Mouse (Mus musculus) gastrocnemius, adult 18-20 months (tissue): Measurements from ENCODE around the gene Syncrip. TPM values are rescaled to one million over a fixed set of nuclear protein-coding genes. Genes with fewer than 3 reads are reported as not detected.
"Not testable (repeated sequence)": the region's sequence is repeated elsewhere in the genome, so short reads cannot be mapped to it uniquely, and the experiment has no call there.

Experiments
- DNase-seq: peaks from one replicate; pipeline ENCODE4 v3.0.0; 2021; ENCODE audit warnings: low spot score
- total RNA-seq, 2 experiments: library from RNA; stranded (reverse); gene quantifications; 2 replicates each; pipeline ENCODE4 v1.2.3; 2021

The Syncrip gene
- total RNA-seq, 2 experiments from 2014 or later, result 51.4 to 68.7 TPM

- no peak for DNase-seq
Measured at GRCm38 (mm10) chr9:88484531-88484930, 2.2 kb upstream of the Syncrip start.

GRCm38 (mm10) chr9:88482829-88483396 is 539 bp upstream of the Syncrip start:
- peak; percentile 83 for DNase-seq

GRCm38 (mm10) chr9:88481791-88482160 is 598 bp downstream of the Syncrip start:
- DNase-seq, result peak; percentile 22

GRCm38 (mm10) chr9:88481061-88481790 is 1.1 kb downstream of the Syncrip start:
- DNase-seq, result peak; percentile 22

- no peak for DNase-seq
Measured at GRCm38 (mm10) chr9:88480120-88480519, 2.3 kb downstream of the Syncrip start.

- DNase-seq, result no peak
Measured at GRCm38 (mm10) chr9:88476138-88476537, 6.2 kb downstream of the Syncrip start.

- not testable (repeated sequence) for DNase-seq
Measured at GRCm38 (mm10) chr9:88461017-88461416, 21.4 kb downstream of the Syncrip start.

GRCm38 (mm10) chr9:88439991-88440390 is 42.4 kb downstream of the Syncrip start:
- DNase-seq, result no peak

- DNase-seq, result no peak
Measured at GRCm38 (mm10) chr9:88439238-88439600, 43.2 kb downstream of the Syncrip start.

- DNase-seq, result peak; percentile 97
Measured at GRCm38 (mm10) chr9:88438555-88439237, 43.7 kb downstream of the Syncrip start, which contains the start of gene Snx14. Gene Snx14 (minus strand): TSS chr9:88438958.

GRCm38 (mm10) chr9:88438237-88438554 is 44.2 kb downstream of the Syncrip start:
- no peak for DNase-seq

GRCm38 (mm10) chr9:88437342-88438236 is 44.8 kb downstream of the Syncrip start:
- no peak for DNase-seq

- no peak for DNase-seq
Measured at GRCm38 (mm10) chr9:88424356-88424755, 58.0 kb downstream of the Syncrip start.

- DNase-seq, result no peak
Measured at GRCm38 (mm10) chr9:88422428-88422827, 59.9 kb downstream of the Syncrip start.

GRCm38 (mm10) chr9:88416752-88417151 is 65.6 kb downstream of the Syncrip start:
- no peak for DNase-seq

GRCm38 (mm10) chr9:88409978-88410377 is 72.4 kb downstream of the Syncrip start:
- no peak for DNase-seq

- no peak for DNase-seq
Measured at GRCm38 (mm10) chr9:88404515-88404914, 77.9 kb downstream of the Syncrip start.

GRCm38 (mm10) chr9:88404088-88404487 is 78.3 kb downstream of the Syncrip start:
- DNase-seq, result peak; percentile 15

GRCm38 (mm10) chr9:88398461-88398860 is 83.9 kb downstream of the Syncrip start:
- no peak for DNase-seq
